12 mouse cellular contexts compared by ENCODE assay signal in genomic region chr2:60114901-60115300, GRCm38 (mm10).
"Had no signal": no experiment of that assay in that cellular context is flagged by ENCODE, and none has a peak within 500 bp of the region (broad histone marks: within the 10 kb centered on the region; RNA-seq: fewer than 3 reads in every experiment).

No protein-coding gene starts in this region.

- DNase-seq: retina, postnatal 1 day; right cerebral cortex, adult 18-20 months; right cerebral cortex, postnatal 14 days; right cerebral cortex, postnatal 25 days; right cerebral cortex, postnatal 4 days; spleen, adult 18-20 months; thymus, adult 18-20 months; thymus, adult 2 months; thymus, postnatal 14 days; thymus, postnatal 25 days; thymus, postnatal 36 days; thymus, postnatal 4 days had no signal
